Mouse (Mus musculus): ENCODE data around the gene Hivep2.

DNA sequence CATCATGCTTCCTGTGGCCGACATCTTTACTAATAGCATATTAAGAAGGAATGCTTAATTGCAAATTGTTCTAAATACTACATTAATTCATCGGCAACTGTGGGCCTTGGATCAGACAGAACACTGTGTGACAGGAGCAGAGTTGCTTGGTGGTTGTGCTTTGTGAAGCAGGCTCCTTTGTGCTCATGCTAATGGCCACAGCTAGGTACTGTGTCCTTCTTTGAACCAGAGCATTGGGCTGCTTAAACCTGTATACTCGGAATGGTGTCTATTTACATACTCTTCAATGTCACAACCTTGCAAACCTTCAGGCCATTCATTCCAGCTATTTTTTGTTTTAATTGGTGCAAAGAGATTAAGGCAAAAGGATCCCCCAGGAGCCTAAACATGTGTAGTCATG is 115.9 kb downstream of the Hivep2 start:
- TF ChIP-seq CTCF (IDR thresholded peaks at IDR 0.05; ENCODE audit: extremely low read depth, insufficient read depth, insufficient read length, insufficient replicate concordance) (no peak), POLR2A (IDR thresholded peaks at IDR 0.05; ENCODE audit: low read depth, low read length) (no peak)

Data from spleen, adult 2 months (tissue).